Mouse (Mus musculus): ENCODE measurements around the gene Klc4. TPM values are rescaled to one million over a fixed set of nuclear protein-coding genes. Genes with fewer than 3 reads are reported as not detected.

Klc4 gene
- 28.5 and 29.8 TPM in 2 replicates for polyA plus RNA-seq (2016; fragmentation: Nextera tagmentation; extraction: Ambion mirVana)

DNA sequence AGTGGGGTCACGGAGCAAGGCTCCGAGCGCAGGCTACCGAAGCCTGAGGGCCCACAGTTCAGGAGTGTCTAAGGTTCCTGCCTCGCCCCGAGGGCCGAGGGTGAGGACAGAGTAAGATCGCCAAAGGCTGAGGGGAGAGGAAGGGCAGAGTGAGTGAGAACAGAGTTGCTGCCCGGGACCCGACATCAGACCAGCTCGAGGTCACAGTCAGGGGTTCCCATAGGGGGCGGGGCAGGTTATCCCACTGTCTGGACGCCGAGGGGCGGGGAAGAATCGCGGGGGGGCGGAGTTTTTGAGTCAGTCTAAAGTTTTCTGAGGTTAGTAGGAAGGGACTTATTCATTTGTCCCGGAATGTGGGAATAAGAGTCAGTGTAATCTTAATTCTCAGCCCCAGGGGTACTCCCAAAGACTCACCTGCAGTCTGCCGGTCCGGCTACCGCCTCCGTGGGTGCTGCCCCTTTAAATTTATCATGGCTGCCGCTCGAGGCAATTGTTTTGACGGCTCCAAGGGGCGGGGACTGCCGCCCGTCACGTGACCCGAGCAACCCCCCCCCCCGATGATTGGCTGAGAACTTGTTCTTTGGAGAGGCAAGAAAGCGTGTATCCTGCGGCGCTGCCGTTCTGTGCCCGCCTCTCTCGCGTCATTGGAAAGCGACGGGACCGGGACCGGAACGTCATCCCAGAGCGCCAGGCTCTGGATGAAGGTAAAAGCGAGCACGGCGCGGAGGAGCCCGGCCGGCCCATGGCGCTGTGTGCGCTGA lies at the start of gene Klc4, which contains the start of gene Mrpl2:
Gene Klc4 (minus strand): TSS at position 462 of the 761 bp plus-strand sequence.
Gene Mrpl2 (plus strand): TSS at position 669 of the 761 bp plus-strand sequence.
- H3K4me1 ChIP-seq: peaks cover 25% of the 10 kb centered on the region
- H3K27me3 ChIP-seq: no peaks in the 10 kb centered on the region
- peak within 1 kb of the TSS; percentile 74 for H3K9ac ChIP-seq
- ATAC-seq (ENCODE audit: insufficient number of reproducible peaks, insufficient read depth, low FRiP score, low TSS enrichment): peak; percentile 49
- peaks cover 28% of the 10 kb centered on the region for H3K36me3 ChIP-seq
- peak within 1 kb of the TSS; percentile 78 for H3K4me3 ChIP-seq
- WGBS: under 1% methylated on average over 52 of the region's 53 CpGs
- H3K9me3 ChIP-seq: no peaks in the 10 kb centered on the region
- peak within 1 kb of the TSS; percentile 72 for H3K27ac ChIP-seq
- H3K4me2 ChIP-seq (replicated peaks): peak within 1 kb of the TSS; percentile 83

DNA sequence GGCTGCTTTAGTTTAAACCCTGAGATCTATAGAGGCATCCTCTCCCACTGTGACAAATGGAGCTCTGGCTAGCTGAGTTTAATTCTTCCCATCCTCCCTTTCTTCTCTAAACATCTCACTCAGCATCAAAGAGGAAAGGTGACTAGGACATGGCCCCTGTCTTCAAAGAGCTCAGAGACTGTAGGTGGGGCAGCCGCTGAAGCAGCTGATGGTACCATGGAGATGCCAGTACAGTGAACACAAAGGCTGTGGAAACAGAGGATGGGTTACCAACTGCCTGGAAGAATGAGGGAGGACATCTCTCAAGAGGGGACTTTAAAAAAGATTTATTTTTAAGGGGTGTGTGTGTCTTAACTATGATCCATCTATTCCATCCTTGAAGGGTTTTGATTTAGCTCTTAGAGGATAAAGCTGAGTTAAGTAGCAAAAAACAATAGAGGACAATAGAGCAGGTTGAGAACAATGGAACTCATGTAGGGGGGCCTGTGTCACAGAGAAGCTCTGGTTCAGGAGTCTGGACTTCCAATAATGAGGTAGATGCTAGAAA lies 48.8 kb upstream of the Klc4 start:
- 97% methylated on average over 1 of the region's 1 CpGs for WGBS
- Histone ChIP-seq H3K4me3 (no peak overlapping the region), H3K4me1 (no peaks in the 10 kb centered on the region), H3K9ac (no peak overlapping the region), H3K9me3 (no peaks in the 10 kb centered on the region), H3K27me3 (no peaks in the 10 kb centered on the region), H3K27ac (no peak overlapping the region), H3K36me3 (peaks cover 47% of the 10 kb centered on the region), H3K4me2 (replicated peaks) (no peak overlapping the region)
- no peak for ATAC-seq (ENCODE audit: insufficient number of reproducible peaks, insufficient read depth, low FRiP score, low TSS enrichment)

DNA sequence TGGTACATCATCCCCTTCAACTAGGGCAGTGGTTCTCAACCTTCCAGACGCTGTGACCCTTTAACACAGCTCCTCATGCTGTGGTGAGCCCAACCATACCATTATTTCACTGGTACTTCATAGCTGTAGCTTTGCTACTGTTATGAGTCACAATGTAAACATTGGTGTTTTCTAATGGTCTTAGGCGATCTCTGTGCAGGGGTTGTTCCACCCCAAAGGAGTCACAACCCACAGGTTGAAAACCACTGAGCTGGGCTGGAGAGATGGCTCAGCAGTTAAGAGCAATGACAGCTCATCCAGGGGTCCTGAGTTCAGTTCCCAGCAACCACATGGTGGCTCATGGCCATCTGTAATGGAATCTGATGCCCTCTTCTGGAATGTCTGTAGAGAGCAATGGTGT lies 45.6 kb upstream of the Klc4 start:
- no peaks in the 10 kb centered on the region for H3K27me3 ChIP-seq
- H3K9me3 ChIP-seq: no peaks in the 10 kb centered on the region
- no peaks in the 10 kb centered on the region for H3K4me1 ChIP-seq
- ATAC-seq (ENCODE audit: insufficient number of reproducible peaks, insufficient read depth, low FRiP score, low TSS enrichment): no peak
- H3K4me2 ChIP-seq (replicated peaks): no peak overlapping the region
- H3K27ac ChIP-seq: no peak overlapping the region
- H3K4me3 ChIP-seq: no peak overlapping the region
- H3K36me3 ChIP-seq: peaks cover 31% of the 10 kb centered on the region
- H3K9ac ChIP-seq: no peak overlapping the region
- WGBS: 93% methylated on average over 2 of the region's 2 CpGs

GRCm38 (mm10) chr17:46690665-46691064 lies 44.8 kb upstream of the Klc4 start:
- 91% methylated on average over 12 of the region's 12 CpGs for WGBS
- Histone ChIP-seq H3K4me1 (no peaks in the 10 kb centered on the region), H3K9ac (no peak overlapping the region), H3K27me3 (no peaks in the 10 kb centered on the region), H3K36me3 (peaks cover 34% of the 10 kb centered on the region), H3K27ac (no peak overlapping the region), H3K9me3 (no peaks in the 10 kb centered on the region), H3K4me3 (no peak overlapping the region), H3K4me2 (replicated peaks) (no peak overlapping the region)
- no peak for ATAC-seq (ENCODE audit: insufficient number of reproducible peaks, insufficient read depth, low FRiP score, low TSS enrichment)

- H3K4me2 ChIP-seq (replicated peaks): no peak overlapping the region
- no peaks in the 10 kb centered on the region for H3K27me3 ChIP-seq
- peaks cover 53% of the 10 kb centered on the region for H3K36me3 ChIP-seq
- no peak overlapping the region for H3K27ac ChIP-seq
- no peak for ATAC-seq (ENCODE audit: insufficient number of reproducible peaks, insufficient read depth, low FRiP score, low TSS enrichment)
- 93% methylated on average over 6 of the region's 6 CpGs for WGBS
- no peaks in the 10 kb centered on the region for H3K9me3 ChIP-seq
- H3K4me3 ChIP-seq: no peak overlapping the region
- H3K9ac ChIP-seq: no peak overlapping the region
- H3K4me1 ChIP-seq: peaks cover 9% of the 10 kb centered on the region
Observed at GRCm38 (mm10) chr17:46685913-46686312, 40.1 kb upstream of the Klc4 start.

DNA sequence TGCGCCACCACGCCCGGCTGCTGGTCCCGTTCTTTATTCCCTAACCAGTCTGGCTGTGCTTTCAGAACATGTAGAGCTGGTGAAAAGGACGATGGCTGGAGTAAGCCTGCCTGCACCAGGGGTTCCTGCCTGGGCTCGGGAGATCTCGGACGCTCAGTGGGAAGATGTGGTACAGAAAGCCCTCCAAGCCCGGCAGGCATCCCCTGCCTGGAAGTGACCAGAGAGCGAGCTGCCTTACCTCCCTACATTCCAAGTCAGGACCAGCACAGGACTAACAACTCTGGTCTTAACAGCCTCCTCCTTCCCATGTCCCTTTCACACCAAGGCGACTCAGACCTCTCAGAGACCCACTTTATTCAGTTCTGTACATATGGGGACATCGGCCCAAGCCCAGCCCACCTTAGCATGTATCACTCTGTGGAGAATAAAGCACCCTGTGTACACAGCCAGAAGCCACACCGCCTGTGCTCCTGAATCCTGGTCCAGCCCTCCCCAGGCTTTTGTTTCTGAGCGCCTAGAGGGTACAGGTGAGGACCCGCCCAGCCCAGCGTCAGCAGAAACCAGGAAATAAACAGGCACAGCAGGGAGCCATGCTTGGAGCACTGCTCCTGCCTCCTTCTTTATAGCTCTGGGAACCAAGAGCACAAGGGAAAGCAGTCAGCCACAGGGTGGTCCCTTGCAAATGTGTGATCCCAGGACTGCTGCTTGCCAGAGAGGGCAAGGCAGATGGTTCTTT lies 37.0 kb upstream of the Klc4 start:
- 84% methylated on average over 16 of the region's 16 CpGs for WGBS
- Histone ChIP-seq H3K9me3 (no peaks in the 10 kb centered on the region), H3K4me1 (peaks cover 24% of the 10 kb centered on the region), H3K27ac (no peak overlapping the region), H3K36me3 (peaks cover 52% of the 10 kb centered on the region), H3K4me2 (replicated peaks) (no peak overlapping the region), H3K9ac (no peak overlapping the region), H3K27me3 (no peaks in the 10 kb centered on the region), H3K4me3 (no peak overlapping the region)
- ATAC-seq (ENCODE audit: insufficient number of reproducible peaks, insufficient read depth, low FRiP score, low TSS enrichment): no peak

DNA sequence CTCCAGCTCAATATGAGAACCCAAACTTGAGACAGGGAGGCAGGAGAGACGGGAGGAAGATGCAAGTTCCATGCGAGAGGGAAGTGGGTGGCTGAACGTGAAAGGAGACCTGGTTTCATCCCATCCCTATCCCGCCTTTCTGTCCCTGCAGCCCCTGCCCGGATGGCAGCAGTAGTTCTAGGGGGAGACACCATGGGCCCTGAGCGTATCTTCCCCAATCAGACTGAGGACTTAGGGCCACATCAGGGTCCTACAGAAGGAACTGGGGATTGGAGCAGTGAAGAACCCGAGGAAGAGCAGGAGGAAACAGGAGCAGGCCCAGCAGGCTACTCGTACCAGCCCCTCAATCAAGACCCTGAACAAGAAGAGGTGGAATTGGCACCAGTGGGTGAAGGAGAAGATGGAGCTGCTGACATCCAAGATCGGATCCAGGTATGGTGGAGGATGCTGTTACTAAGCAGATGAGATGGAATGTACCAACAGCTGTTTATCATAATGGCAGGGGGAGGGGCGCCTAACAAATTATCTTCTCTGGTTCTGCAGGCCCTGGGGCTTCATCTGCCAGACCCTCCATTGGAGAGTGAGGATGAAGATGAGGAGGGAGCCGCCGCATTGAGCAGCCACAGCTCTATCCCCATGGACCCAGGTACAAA lies 35.8 kb upstream of the Klc4 start:
- H3K4me2 ChIP-seq (replicated peaks): peak overlapping the region; percentile 92
- no peaks in the 10 kb centered on the region for H3K9me3 ChIP-seq
- peaks cover 24% of the 10 kb centered on the region for H3K4me1 ChIP-seq
- peak overlapping the region; percentile 89 for H3K4me3 ChIP-seq
- WGBS: 22% methylated on average over 12 of the region's 12 CpGs
- H3K9ac ChIP-seq: peak overlapping the region; percentile 77
- peaks cover 56% of the 10 kb centered on the region for H3K36me3 ChIP-seq
- H3K27me3 ChIP-seq: no peaks in the 10 kb centered on the region
- no peak for ATAC-seq (ENCODE audit: insufficient number of reproducible peaks, insufficient read depth, low FRiP score, low TSS enrichment)
- peak overlapping the region; percentile 83 for H3K27ac ChIP-seq

DNA sequence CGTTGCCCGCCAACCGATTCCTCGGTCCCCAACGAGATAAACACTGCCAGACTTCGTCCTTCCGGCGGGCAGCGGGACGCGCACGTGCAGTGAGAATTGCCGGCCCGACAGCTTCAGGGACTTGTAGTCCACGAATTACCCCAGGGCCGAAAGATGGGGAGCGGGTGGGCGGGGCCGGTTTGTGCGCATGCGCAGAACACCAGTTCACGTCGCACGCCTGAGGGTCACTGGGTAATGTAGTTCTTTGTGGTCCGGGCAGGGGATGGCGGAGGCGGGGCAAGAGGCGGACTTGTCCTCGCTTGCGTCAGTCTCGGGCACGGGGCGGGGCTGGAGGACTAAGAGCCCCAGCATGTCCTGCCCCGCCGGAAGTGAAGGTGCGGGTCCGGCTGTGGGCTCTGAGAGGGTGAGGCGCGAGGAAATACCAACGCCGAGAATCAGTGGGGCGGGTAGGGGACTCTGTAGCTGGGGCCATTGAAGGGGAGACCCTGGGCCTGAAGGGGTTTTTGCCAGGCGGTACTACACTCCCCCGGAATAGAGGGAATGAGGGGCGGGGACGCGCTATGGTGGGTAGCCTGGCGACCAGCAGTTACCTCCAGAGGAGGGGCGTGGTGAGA lies 35.0 kb upstream of the Klc4 start, which contains the start of gene Klhdc3:
Gene Klhdc3 (minus strand): TSS at position 155 of the 614 bp plus-strand sequence.
- Histone ChIP-seq H3K27me3 (no peaks in the 10 kb centered on the region), H3K27ac (peak within 1 kb of the TSS; percentile 93), H3K4me3 (peak within 1 kb of the TSS; percentile 89), H3K36me3 (peaks cover 56% of the 10 kb centered on the region), H3K9ac (peak within 1 kb of the TSS; percentile 77), H3K4me2 (replicated peaks) (peak within 1 kb of the TSS; percentile 92), H3K4me1 (peaks cover 24% of the 10 kb centered on the region), H3K9me3 (no peaks in the 10 kb centered on the region)
- under 1% methylated on average over 49 of the region's 49 CpGs for WGBS
- peak; percentile 94 for ATAC-seq (ENCODE audit: insufficient number of reproducible peaks, insufficient read depth, low FRiP score, low TSS enrichment)

- H3K9me3 ChIP-seq: no peaks in the 10 kb centered on the region
- peak overlapping the region; percentile 93 for H3K27ac ChIP-seq
- H3K36me3 ChIP-seq: peaks cover 56% of the 10 kb centered on the region
- peak overlapping the region; percentile 92 for H3K4me2 ChIP-seq (replicated peaks)
- peak overlapping the region; percentile 77 for H3K9ac ChIP-seq
- peaks cover 25% of the 10 kb centered on the region for H3K4me1 ChIP-seq
- no peaks in the 10 kb centered on the region for H3K27me3 ChIP-seq
- peak; percentile 24 for ATAC-seq (ENCODE audit: insufficient number of reproducible peaks, insufficient read depth, low FRiP score, low TSS enrichment)
- under 1% methylated on average over 34 of the region's 34 CpGs for WGBS
- H3K4me3 ChIP-seq: peak overlapping the region; percentile 89
Observed at GRCm38 (mm10) chr17:46679843-46680759, 34.3 kb upstream of the Klc4 start.

- 32% methylated on average over 9 of the region's 9 CpGs for WGBS
Observed at GRCm38 (mm10) chr17:46678911-46679310, 33.1 kb upstream of the Klc4 start.

More at GRCm38 (mm10) chr17:46678911-46679310, 33.1 kb upstream of the Klc4 start:
- Histone ChIP-seq H3K4me3 (peak overlapping the region; percentile 89), H3K4me1 (peaks cover 33% of the 10 kb centered on the region), H3K27me3 (no peaks in the 10 kb centered on the region), H3K9me3 (no peaks in the 10 kb centered on the region), H3K36me3 (peaks cover 49% of the 10 kb centered on the region), H3K9ac (peak overlapping the region; percentile 77), H3K27ac (peak overlapping the region; percentile 57; the same call in 1 of the 2 replicates), H3K4me2 (replicated peaks) (peak overlapping the region; percentile 92)
- no peak for ATAC-seq (ENCODE audit: insufficient number of reproducible peaks, insufficient read depth, low FRiP score, low TSS enrichment)

All from embryonic facial prominence, embryonic 12.5 days (tissue).